ENCODE assay signal across 15 mouse cellular contexts in genomic region chr5:123599319-123599718, GRCm38 (mm10). TPM values are rescaled to one million over a fixed set of nuclear protein-coding genes. Genes with fewer than 3 reads are reported as not detected.
A peak's percentile ranks its signal among the peaks of the same experiment; 100 is the strongest.
DNase-seq lines count a peak whose midpoint lies in the region; ATAC-seq and TF ChIP-seq lines count a peak whose summit lies in the region.
"Had no signal": no experiment of that assay in that cellular context is flagged by ENCODE, and none has a peak within 500 bp of the region (broad histone marks: within the 10 kb centered on the region; RNA-seq: fewer than 3 reads in every experiment).

No protein-coding gene starts in this region.

- no peak overlapping the region for H3K27ac ChIP-seq in heart, embryonic 15.5 days
- H3K27ac ChIP-seq in left cerebral cortex, adult 2 months, result peak overlapping the region; percentile 28; the same call in 1 of the 2 replicates
- no peak overlapping the region for H3K27ac ChIP-seq in ES-E14 (ENCODE audit: insufficient read depth, low read depth, low read length, poor library complexity, severe bottlenecking)
- H3K27ac ChIP-seq: hindbrain, embryonic 12.5 days; intestine, embryonic 15.5 days; limb, embryonic 15.5 days; midbrain, embryonic 13.5 days had no signal

- DNase-seq in heart, postnatal 36 days, result no peak
- no peak for DNase-seq in left cerebral cortex, adult 2 months (ENCODE audit: extremely low spot score in 1 of 2, low spot score in 2 of 2)
- DNase-seq in left cerebral cortex, adult 8-10 months (ENCODE audit: low spot score in 2 of 2), result no peak
- DNase-seq in ES-E14 (ENCODE audit: low read depth, low spot score), result no peak
- DNase-seq in kidney, postnatal 14 days, result peak; percentile 31
- DNase-seq in layer of hippocampus, postnatal 10 days (ENCODE audit: low spot score in 2 of 2), result no peak
- DNase-seq: cerebellum, adult 2 months; lung, embryonic 14.5 days; right cerebral cortex, postnatal 25 days; thymus, adult 18-20 months had no signal

- intact Hi-C loops in heart, postnatal 36 days (cut with DNase I), result no loop called here
- intact Hi-C loops in left cerebral cortex, adult 2 months (cut with DNase I), result no loop called here

- H3K4me1 ChIP-seq in heart, embryonic 15.5 days (replicated peaks), result peaks cover 14% of the 10 kb centered on the region
- peaks cover 0 to 3% of the 10 kb centered on the region in 2 experiments; a peak in 1 of 4 replicates for H3K4me1 ChIP-seq in ES-E14 (ENCODE audit: control insufficient read depth in 2 of 2, insufficient read depth in 2 of 2, low read length in 2 of 2, poor library complexity in 1 of 2)
- H3K4me1 ChIP-seq: hindbrain, embryonic 12.5 days; intestine, embryonic 15.5 days; limb, embryonic 15.5 days had no signal

- 0 out of 2 replicates have a peak overlapping the region, but pooled peaks have one; percentile 1 for H3K9ac ChIP-seq in heart, embryonic 15.5 days
- H3K9ac ChIP-seq in ES-E14 (ENCODE audit: insufficient read depth, low read depth, low read length, poor library complexity, severe bottlenecking), result no peak overlapping the region
- H3K9ac ChIP-seq: hindbrain, embryonic 12.5 days; intestine, embryonic 15.5 days; limb, embryonic 15.5 days; lung, embryonic 14.5 days; midbrain, embryonic 13.5 days had no signal

- in situ Hi-C loops in ES-E14 (cut with MboI; ENCODE audit: low sequenced_read_pairs in 2 of 2, unreplicated experiment in 2 of 2), result no loop called here

- peaks cover 27% of the 10 kb centered on the region for H3K36me3 ChIP-seq in heart, embryonic 15.5 days
- H3K36me3 ChIP-seq in ES-E14 (ENCODE audit: control insufficient read depth, insufficient read depth, low read length, poor library complexity, severe bottlenecking), result no peaks in the 10 kb centered on the region

- H3K4me2 ChIP-seq in heart, embryonic 15.5 days, result no peak overlapping the region
- H3K4me2 ChIP-seq: hindbrain, embryonic 12.5 days; intestine, embryonic 15.5 days; limb, embryonic 15.5 days; lung, embryonic 14.5 days; midbrain, embryonic 13.5 days had no signal

- no peak for ATAC-seq in heart, embryonic 15.5 days (replicated peaks; ENCODE audit: insufficient number of reproducible peaks, insufficient read depth, low FRiP score, low read depth)
- ATAC-seq: intestine, embryonic 15.5 days; midbrain, embryonic 13.5 days had no signal

- H3K27me3 ChIP-seq in heart, embryonic 15.5 days, result no peaks in the 10 kb centered on the region
- H3K27me3 ChIP-seq: hindbrain, embryonic 12.5 days; intestine, embryonic 15.5 days; limb, embryonic 15.5 days; midbrain, embryonic 13.5 days had no signal

- no peak overlapping the region for H3K4me3 ChIP-seq in heart, embryonic 15.5 days
- H3K4me3 ChIP-seq in left cerebral cortex, adult 2 months, result no peak overlapping the region
- H3K4me3 ChIP-seq in ES-E14 (ENCODE audit: insufficient read depth in 1 of 2, low read depth in 1 of 2, low read length in 2 of 2, poor library complexity in 1 of 2, severe bottlenecking in 1 of 2), result peak overlapping the region in 1 of 2 experiments; percentile 23; a peak in 3 of 4 replicates
- H3K4me3 ChIP-seq: hindbrain, embryonic 12.5 days; intestine, embryonic 15.5 days; limb, embryonic 15.5 days; midbrain, embryonic 13.5 days had no signal

- WGBS in heart, embryonic 15.5 days, result 44% methylated on average over 6 of the region's 6 CpGs

- no peak for TF ChIP-seq CTCF in left cerebral cortex, adult 2 months (IDR thresholded peaks at IDR 0.05)

- H3K9me3 ChIP-seq in heart, embryonic 15.5 days (replicated peaks), result no peaks in the 10 kb centered on the region
- no peaks in the 10 kb centered on the region for H3K9me3 ChIP-seq in ES-E14 (ENCODE audit: control insufficient read depth, insufficient read depth, low read depth, low read length)
- H3K9me3 ChIP-seq: hindbrain, embryonic 12.5 days; intestine, embryonic 15.5 days; limb, embryonic 15.5 days; midbrain, embryonic 13.5 days had no signal

TF ChIP-seq in ES-E14, 5 proteins besides CTCF, POLR2A, EP300 and RAD21:
- TF ChIP-seq ZNF384 (IDR thresholded peaks at IDR 0.05; ENCODE audit: low read depth, low read length), result no peak
- TF ChIP-seq MAFK (IDR thresholded peaks at IDR 0.05; ENCODE audit: insufficient read depth, low read depth, low read length), result 0 out of 2 replicates have a peak, but pooled peaks have one; percentile 42

RNA-seq across cellular contexts. Expression of gene Vps33a, which starts 26.5 kb away (rescaled TPM):
- 17.3 and 21.1 TPM in 2 replicates for polyA plus RNA-seq in heart, embryonic 15.5 days (2015; fragmentation: Nextera tagmentation; extraction: Ambion mirVana)
- total RNA-seq in heart, postnatal 36 days (2021), result 10 to 100 TPM; 31.1 to 44.9 TPM
- total RNA-seq in left cerebral cortex, adult 2 months (2021), result 100 to 1,000 TPM in 1 of 2 experiments, 10 to 100 TPM in 1; 87.3 to 105 TPM
- total RNA-seq in left cerebral cortex, adult 8-10 months (2022), result 100 to 1,000 TPM in 3 of 4 experiments, 10 to 100 TPM in 1; 91.1 to 105 (median 103) TPM
- total RNA-seq in ES-E14 (2012; rRNA removed), result 23.0 and 24.3 TPM in 2 replicates
- total RNA-seq in layer of hippocampus, postnatal 10 days (2021), result 10 to 100 TPM; 71.4 to 72.0 TPM
